Mouse (Mus musculus) ES-E14 (cell line): ENCODE results near the gene Appl2.

ENCODE experiments used
- CHD2 ChIP-seq: IDR thresholded peaks from 2 replicates; pipeline ENCODE4 v1.6.1; 2014; ENCODE audit warnings: mild to moderate bottlenecking, low read depth, low read length, inconsistent platforms
- ZC3H11A ChIP-seq: IDR thresholded peaks from 2 replicates; pipeline ENCODE4 v1.6.1; 2012; ENCODE audit warnings: low read depth, mild to moderate bottlenecking, inconsistent platforms, low read length, borderline replicate concordance
- ZNF384 ChIP-seq: IDR thresholded peaks from 2 replicates; pipeline ENCODE4 v1.6.1; 2012; ENCODE audit warnings: low read depth, low read length, inconsistent platforms

DNA sequence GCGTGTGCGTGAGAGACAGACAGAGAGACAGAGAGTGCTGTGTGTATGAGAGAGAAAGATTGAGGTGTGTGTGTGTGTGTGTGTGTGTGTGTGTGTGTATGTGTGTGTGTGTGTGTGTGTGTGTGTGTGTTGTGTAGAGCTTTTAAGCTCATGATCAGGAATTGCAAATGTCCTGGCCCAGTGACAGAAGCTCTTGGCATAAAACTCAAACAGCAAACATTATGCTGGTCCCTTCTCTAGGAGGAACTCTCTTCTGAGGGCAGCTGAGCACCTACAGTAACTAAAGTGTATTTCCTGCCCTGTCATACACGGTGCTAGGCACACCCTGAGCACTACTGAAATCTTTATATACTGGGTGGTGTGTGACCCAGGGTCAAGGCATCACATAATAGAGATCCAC is 6.9 kb downstream of the Appl2 start:
- no peak for TF ChIP-seq ZC3H11A
- TF ChIP-seq ZNF384 = no peak
- TF ChIP-seq CHD2 = no peak
